Mouse (Mus musculus): ENCODE results near the gene Olfr181. TPM values are rescaled to one million over a fixed set of nuclear protein-coding genes. Genes with fewer than 3 reads are reported as not detected.

The Olfr181 gene
- polyA plus RNA-seq (2012) = not detected in 2 replicates

DNA sequence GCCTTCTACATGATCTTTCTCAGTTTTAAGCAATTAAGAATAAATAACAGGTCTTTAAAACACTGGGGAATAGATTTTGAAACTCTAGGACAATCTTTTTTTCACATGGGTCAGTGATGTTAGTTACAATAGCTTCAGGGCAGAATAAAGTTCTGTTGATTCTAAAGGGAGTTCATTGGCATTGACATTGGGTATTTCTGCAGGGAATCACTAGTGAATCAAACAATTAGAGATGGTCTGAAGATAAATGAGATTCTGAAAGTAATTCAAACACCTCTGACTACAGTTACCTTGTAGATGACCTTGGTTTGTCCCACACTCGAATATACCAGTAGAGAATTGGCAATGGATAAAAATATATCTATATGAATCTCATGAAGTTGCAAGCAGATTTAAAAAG, at the start of gene Olfr181:
Olfr181 (minus strand) TSS at position 101 of the 400 bp plus-strand sequence.
- no peak for TF ChIP-seq GATA1 (IDR thresholded peaks at IDR 0.05; ENCODE audit: low read length)

DNA sequence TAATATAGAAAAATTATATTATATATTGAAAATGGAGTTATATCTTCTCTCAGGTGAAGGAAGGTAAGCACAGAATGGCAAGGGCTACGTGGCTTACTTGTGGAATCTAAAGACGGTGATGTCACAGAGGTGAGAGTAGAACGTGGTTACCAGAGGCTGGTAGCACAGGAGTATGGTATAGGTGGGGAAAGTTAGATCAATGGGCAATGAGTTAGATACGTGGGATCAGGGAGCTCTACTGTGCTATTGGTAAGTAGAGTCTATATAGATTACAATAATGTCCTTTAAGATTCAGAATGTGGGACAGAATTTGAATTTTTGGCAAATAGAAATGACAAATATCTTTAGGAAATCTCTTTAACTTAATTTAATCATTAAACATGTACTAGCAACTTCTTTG, 737 bp upstream of the Olfr181 start, which contains the start of gene Olfr180:
Olfr180 (minus strand) TSS at position 101 of the 400 bp plus-strand sequence.
- no peak for TF ChIP-seq GATA1 (IDR thresholded peaks at IDR 0.05; ENCODE audit: low read length)

- TF ChIP-seq GATA1 (IDR thresholded peaks at IDR 0.05; ENCODE audit: low read length) = no peak
Measured at GRCm38 (mm10) chr16:58891963-58892362, 36.6 kb downstream of the Olfr181 start, which contains the start of gene Olfr178. Gene Olfr178, minus strand, starts transcription at chr16:58892063.

- no peak for TF ChIP-seq GATA1 (IDR thresholded peaks at IDR 0.05; ENCODE audit: low read length)
Measured at GRCm38 (mm10) chr16:58884416-58884815, 44.1 kb downstream of the Olfr181 start.

Other genes starting within 250 kb of the Olfr181 start
- gene Gpr15, start 209.7 kb downstream of the Olfr181 start, polyA plus RNA-seq (2012) = not detected in 2 replicates
- 2.5 and 2.6 TPM in 2 replicates for gene Cldnd1, start 200.8 kb downstream of the Olfr181 start, polyA plus RNA-seq (2012)
- not detected in 2 replicates for gene Olfr172, start 165.6 kb downstream of the Olfr181 start, polyA plus RNA-seq (2012)
- not detected in 2 replicates for gene Olfr173, start 128.5 kb downstream of the Olfr181 start, polyA plus RNA-seq (2012)
- not detected in 2 replicates for gene Olfr175-ps1, start 102.0 kb downstream of the Olfr181 start, polyA plus RNA-seq (2012)
- gene Olfr177, start 54.0 kb downstream of the Olfr181 start, polyA plus RNA-seq (2012) = not detected in 2 replicates
- gene Olfr178, start 36.7 kb downstream of the Olfr181 start, polyA plus RNA-seq (2012) = not detected in 2 replicates
- gene Olfr180, start 637 bp upstream of the Olfr181 start, polyA plus RNA-seq (2012) = not detected in 2 replicates
- 0.08 TPM in 1 of 2 replicates, not detected in the other for gene Olfr183, start 66.6 kb upstream of the Olfr181 start, polyA plus RNA-seq (2012)
- gene Olfr186, start 101.5 kb upstream of the Olfr181 start, polyA plus RNA-seq (2012) = not detected in 2 replicates
- gene Olfr187, start 111.0 kb upstream of the Olfr181 start, polyA plus RNA-seq (2012) = not detected in 2 replicates
- gene Olfr190, start 149.2 kb upstream of the Olfr181 start, polyA plus RNA-seq (2012) = not detected in 2 replicates
- gene Olfr191, start 161.1 kb upstream of the Olfr181 start, polyA plus RNA-seq (2012) = not detected in 2 replicates
- gene Olfr193, start 183.1 kb upstream of the Olfr181 start, polyA plus RNA-seq (2012) = not detected in 2 replicates
- gene Olfr194, start 192.3 kb upstream of the Olfr181 start, polyA plus RNA-seq (2012) = not detected in 2 replicates
- gene Olfr195, start 218.3 kb upstream of the Olfr181 start, polyA plus RNA-seq (2012) = not detected in 2 replicates
- gene Olfr196, start 241.7 kb upstream of the Olfr181 start, polyA plus RNA-seq (2012) = not detected in 2 replicates

Measured in G1E-ER4 (cell line).